Mouse (Mus musculus) embryonic facial prominence, embryonic 15.5 days (tissue): ENCODE measurements at regions not wholly inside any gene's neighbourhood (a gene's known extent, or its start where the extent isn't known, plus 50 kb on each side); places are given as distances from the start of the nearest gene placed in this dataset.
"Not testable (repeated sequence)": the region's sequence is repeated elsewhere in the genome, so short reads cannot be mapped to it uniquely, and the experiment has no call there.

Source experiments
- ATAC-seq: fragments of 200-750 bp; cut with Nextera tagmentation; 2 replicates; pipeline ENCODE4 v1.8.0; 2017; ENCODE audit warnings: low read depth, moderate TSS enrichment; ENCODE audit not compliant: insufficient number of reproducible peaks, low FRiP score, low TSS enrichment
- H3K27ac ChIP-seq: fragments of 300-500 bp; sonication (generic); replicated peaks from 2 replicates; pipeline ENCODE4 v1.5.1; 2015; ENCODE audit warnings: mild to moderate bottlenecking, inconsistent platforms
- H3K27me3 ChIP-seq: fragments of 300-500 bp; sonication (generic); 2 replicates; pipeline ENCODE4 v1.6.1; 2015; ENCODE audit warnings: inconsistent platforms
- H3K36me3 ChIP-seq: fragments of 300-500 bp; sonication (generic); 2 replicates; pipeline ENCODE4 v1.6.1; 2015; ENCODE audit warnings: mild to moderate bottlenecking, inconsistent platforms
- H3K4me1 ChIP-seq: fragments of 300-500 bp; sonication (generic); 2 replicates; pipeline ENCODE4 v1.6.1; 2015; ENCODE audit warnings: inconsistent platforms
- H3K4me2 ChIP-seq: fragments of 300-500 bp; sonication (generic); replicated peaks from 2 replicates; pipeline ENCODE4 v1.6.1; 2015; ENCODE audit warnings: mild to moderate bottlenecking, inconsistent platforms
- H3K4me3 ChIP-seq: fragments of 300-500 bp; sonication (generic); replicated peaks from 2 replicates; pipeline ENCODE4 v1.5.1; 2015; ENCODE audit warnings: mild to moderate bottlenecking, inconsistent platforms
- H3K9ac ChIP-seq: fragments of 300-500 bp; sonication (generic); 2 replicates; pipeline ENCODE4 v1.6.1; 2015; ENCODE audit warnings: inconsistent platforms
- H3K9me3 ChIP-seq: fragments of 300-500 bp; sonication (generic); replicated peaks from 2 replicates; pipeline ENCODE4 v1.6.1; 2016; ENCODE audit warnings: inconsistent platforms
- WGBS: fragments of 180-500 bp; shearing (Covaris S2); methylation state at CpG from one replicate; pipeline ENCODE4 v1.1.7; 2015; 5-methylcytosine and 5-hydroxymethylcytosine counted together

DNA sequence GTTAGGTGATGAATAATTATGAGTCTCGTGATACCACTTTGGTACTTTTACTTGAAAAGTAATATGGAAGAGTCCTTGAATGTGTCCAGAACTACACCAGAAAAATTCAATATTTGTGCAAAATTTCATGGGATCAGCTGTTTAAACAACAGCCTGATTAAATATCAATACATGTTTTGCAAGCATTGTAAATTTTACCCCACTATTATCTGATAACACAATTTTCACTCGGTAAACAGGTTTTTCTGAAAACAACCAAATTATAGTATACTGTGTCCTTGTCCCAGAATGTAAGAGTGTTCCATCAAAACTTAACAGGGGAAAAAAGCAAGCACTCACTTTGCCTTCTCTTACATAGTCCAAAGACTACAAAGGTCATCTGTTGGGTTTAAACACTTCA is 343.1 kb upstream of the Fign start:
- 83% methylated on average over 2 of the region's 2 CpGs for WGBS
- H3K27me3 ChIP-seq: no peaks in the 10 kb centered on the region

DNA sequence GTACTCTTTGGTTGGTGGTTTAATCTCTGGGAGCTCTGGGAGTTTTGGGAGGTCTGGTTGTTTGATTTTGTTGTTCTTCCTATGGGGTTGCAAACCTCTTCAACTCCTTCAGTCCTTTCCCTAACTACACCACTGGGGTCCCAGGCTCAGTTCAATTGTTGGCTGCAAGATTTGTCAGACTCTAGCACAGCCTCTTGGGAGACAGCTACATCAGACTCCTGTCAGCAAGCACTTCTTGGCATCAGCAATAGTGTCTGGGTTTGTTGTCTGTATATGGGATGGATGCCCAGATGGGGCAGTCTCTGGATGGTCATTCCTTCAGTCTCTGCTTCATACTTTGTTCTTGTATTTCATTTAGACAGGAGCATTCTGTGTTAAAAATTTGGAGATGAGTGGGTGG is 319.3 kb upstream of the Fign start:
- H3K4me2 ChIP-seq, H3K4me1 ChIP-seq, H3K4me3 ChIP-seq, H3K9me3 ChIP-seq, ATAC-seq, H3K27me3 ChIP-seq, H3K9ac ChIP-seq, H3K27ac ChIP-seq, H3K36me3 ChIP-seq: not testable (repeated sequence)

More for the DNA sequence above, 343.1 kb upstream of the Fign start:
- no peaks in the 10 kb centered on the region for H3K4me1 ChIP-seq
- ATAC-seq: no peak
- no peak overlapping the region for H3K4me2 ChIP-seq
- no peaks in the 10 kb centered on the region for H3K36me3 ChIP-seq
- H3K4me3 ChIP-seq: no peak overlapping the region
- no peak overlapping the region for H3K27ac ChIP-seq
- no peaks in the 10 kb centered on the region for H3K9me3 ChIP-seq
- H3K9ac ChIP-seq: no peak overlapping the region

DNA sequence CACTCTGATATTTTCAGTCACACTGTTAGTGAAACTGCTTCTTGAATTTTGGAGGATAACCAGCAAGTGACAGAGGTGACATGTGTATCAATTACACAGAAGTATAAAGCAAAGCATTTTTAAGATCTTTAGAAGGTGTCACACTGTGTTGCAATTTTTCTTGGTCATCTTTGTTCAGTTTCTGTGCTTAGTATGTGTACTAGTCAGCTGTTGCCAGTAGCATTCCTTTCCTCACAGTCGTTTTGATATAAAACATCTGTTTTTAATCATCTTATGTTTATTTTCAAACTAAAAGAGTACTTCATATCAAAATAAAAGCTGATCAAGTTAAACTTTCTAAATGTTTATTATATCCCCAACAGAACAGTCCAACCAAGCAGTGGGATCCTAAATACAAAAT is 316.0 kb upstream of the Fign start:
- no peak for ATAC-seq

DNA sequence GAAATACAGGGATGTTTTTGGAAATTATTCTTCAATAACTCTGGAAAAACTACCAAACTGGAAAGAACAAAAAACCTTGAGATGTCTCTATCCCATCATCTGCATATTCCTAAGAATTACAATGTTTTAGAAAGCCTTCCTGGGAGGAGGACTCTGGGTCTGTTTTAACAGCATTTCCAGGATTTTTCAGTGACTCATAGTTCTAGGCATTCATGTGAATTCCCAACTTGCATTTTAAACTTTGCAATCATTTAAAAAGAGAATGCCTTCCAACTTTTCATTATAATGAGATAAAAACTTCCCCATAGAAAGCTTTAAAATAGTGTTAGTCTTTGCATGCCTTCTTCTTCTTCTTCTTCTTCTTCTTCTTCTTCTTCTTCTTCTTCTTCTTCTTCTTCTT is 315.4 kb upstream of the Fign start:
- Histone ChIP-seq H3K27me3 (no peaks in the 10 kb centered on the region), H3K4me3 (no peak overlapping the region), H3K4me1 (no peaks in the 10 kb centered on the region), H3K36me3 (no peaks in the 10 kb centered on the region), H3K4me2 (no peak overlapping the region), H3K9me3 (no peaks in the 10 kb centered on the region), H3K9ac (no peak overlapping the region), H3K27ac (no peak overlapping the region)
- ATAC-seq: no peak

More for the DNA sequence above, 316.0 kb upstream of the Fign start:
- Histone ChIP-seq H3K9me3 (no peaks in the 10 kb centered on the region), H3K27ac (no peak overlapping the region), H3K4me1 (no peaks in the 10 kb centered on the region), H3K4me3 (no peak overlapping the region), H3K9ac (no peak overlapping the region), H3K27me3 (no peaks in the 10 kb centered on the region), H3K4me2 (no peak overlapping the region), H3K36me3 (no peaks in the 10 kb centered on the region)
- WGBS: 23% methylated on average over 1 of the region's 1 CpGs

DNA sequence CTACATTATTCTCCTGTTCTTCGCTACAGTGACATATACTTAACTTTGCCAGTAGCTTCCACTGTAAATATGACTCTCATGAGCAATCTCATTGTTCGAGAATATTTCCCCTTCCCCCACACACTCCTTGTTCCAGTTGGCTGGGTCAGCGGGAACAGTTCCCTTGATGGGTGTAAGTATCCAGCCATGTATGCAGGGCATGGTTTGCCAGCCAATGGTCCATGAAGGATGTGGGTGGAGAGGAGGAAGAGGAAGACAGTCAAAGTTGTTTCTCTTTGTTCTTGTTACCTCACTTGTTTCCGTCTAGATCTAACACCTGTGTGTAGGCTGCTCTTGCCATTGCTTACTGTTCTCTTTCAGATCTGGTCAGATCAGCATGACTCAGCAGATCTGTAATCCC is 298.1 kb upstream of the Fign start:
- Histone ChIP-seq H3K9me3 (no peaks in the 10 kb centered on the region), H3K27me3 (no peaks in the 10 kb centered on the region), H3K4me3 (no peak overlapping the region), H3K9ac (no peak overlapping the region), H3K4me1 (peaks cover 6% of the 10 kb centered on the region; the same call in 1 of the 2 replicates), H3K27ac (no peak overlapping the region), H3K36me3 (no peaks in the 10 kb centered on the region), H3K4me2 (no peak overlapping the region)
- ATAC-seq: no peak
- 76% methylated on average over 4 of the region's 4 CpGs for WGBS

DNA sequence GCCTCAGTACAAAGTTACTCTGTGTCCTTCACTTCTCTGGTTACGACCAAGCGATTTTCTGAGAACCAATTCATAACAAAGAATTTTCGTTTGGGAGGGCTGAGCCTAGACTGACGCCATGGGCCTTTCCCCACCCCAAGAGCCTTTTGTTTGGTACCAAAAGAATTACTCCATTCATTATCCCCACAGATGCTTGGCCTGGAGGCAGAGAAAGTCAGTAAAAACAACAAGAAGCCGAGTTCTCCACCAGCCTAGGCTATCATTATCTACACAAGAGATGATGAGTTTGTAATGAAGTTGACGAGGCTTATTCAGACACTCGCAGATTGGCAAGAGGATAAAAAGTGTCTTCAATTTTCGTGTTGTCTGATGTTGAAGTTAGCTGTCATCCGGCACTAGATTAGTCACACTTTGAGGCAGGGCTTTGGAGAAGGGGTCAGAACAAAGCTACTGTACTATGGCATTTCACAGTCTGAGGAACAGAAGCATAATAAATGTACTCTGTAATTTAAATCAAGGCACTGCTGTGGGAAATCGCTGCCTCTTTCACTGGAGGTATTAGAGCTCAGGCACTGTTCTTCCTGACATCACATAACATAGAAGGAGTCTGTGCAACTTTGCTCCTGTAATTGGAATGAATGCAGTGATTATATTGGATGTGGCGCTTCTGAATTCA is 296.9 kb upstream of the Fign start:
- Histone ChIP-seq H3K4me2 (no peak overlapping the region), H3K27ac (no peak overlapping the region), H3K4me1 (peaks cover 6% of the 10 kb centered on the region; the same call in 1 of the 2 replicates), H3K4me3 (no peak overlapping the region), H3K27me3 (no peaks in the 10 kb centered on the region), H3K9me3 (no peaks in the 10 kb centered on the region), H3K36me3 (no peaks in the 10 kb centered on the region), H3K9ac (no peak overlapping the region)
- WGBS: 16% methylated on average over 11 of the region's 11 CpGs
- ATAC-seq: no peak; the same call in 1 of the 2 replicates

DNA sequence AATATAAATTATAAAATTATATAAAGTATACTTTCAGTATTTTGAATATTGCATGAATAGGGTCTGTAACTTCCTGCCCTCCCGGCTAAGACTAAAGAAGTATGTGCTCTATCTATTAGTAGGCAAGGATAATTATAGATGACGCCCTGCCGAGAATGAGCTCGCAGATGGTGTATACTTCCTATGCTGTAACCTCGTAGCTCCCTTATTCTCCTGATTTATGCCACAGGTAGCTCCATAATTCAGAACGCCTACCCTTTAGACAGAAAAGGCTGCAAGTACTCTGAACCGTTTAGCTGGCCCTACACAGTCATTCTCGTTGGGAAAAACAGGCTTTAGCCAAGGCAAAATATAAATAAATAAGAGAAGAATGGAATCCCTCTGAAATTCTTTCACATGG is 296.4 kb upstream of the Fign start:
- no peaks in the 10 kb centered on the region for H3K9me3 ChIP-seq
- no peak overlapping the region for H3K9ac ChIP-seq
- H3K4me3 ChIP-seq: no peak overlapping the region
- peaks cover 6% of the 10 kb centered on the region; the same call in 1 of the 2 replicates for H3K4me1 ChIP-seq
- H3K36me3 ChIP-seq: no peaks in the 10 kb centered on the region
- H3K4me2 ChIP-seq: no peak overlapping the region
- WGBS: 34% methylated on average over 8 of the region's 8 CpGs
- H3K27me3 ChIP-seq: no peaks in the 10 kb centered on the region
- no peak overlapping the region for H3K27ac ChIP-seq
- ATAC-seq: no peak

DNA sequence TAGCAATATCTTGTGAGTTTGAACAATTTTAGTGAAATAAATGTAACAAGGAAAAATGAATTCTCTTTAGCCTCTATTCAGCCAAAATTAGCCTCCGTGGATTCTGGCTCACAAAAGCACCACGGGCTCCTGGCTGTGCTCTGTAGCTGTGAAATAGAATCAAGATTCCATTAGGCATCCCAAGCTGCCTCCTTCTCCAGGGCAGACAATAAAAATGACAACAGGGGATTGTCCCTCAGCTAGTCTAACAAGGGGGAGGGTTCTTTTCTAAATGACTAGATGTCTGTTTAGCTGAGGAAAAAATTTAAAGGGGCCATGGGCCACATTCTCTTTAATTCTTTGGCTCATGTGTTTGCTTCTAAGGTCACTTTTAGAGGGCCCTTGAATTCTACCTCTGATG is 272.0 kb upstream of the Fign start:
- no peaks in the 10 kb centered on the region for H3K27me3 ChIP-seq
- no peak overlapping the region for H3K9ac ChIP-seq
- no peak overlapping the region for H3K27ac ChIP-seq
- 27% methylated on average over 2 of the region's 2 CpGs for WGBS
- H3K36me3 ChIP-seq: no peaks in the 10 kb centered on the region
- H3K9me3 ChIP-seq: no peaks in the 10 kb centered on the region
- H3K4me3 ChIP-seq: no peak overlapping the region
- H3K4me1 ChIP-seq: no peaks in the 10 kb centered on the region
- no peak overlapping the region for H3K4me2 ChIP-seq
- ATAC-seq: no peak

DNA sequence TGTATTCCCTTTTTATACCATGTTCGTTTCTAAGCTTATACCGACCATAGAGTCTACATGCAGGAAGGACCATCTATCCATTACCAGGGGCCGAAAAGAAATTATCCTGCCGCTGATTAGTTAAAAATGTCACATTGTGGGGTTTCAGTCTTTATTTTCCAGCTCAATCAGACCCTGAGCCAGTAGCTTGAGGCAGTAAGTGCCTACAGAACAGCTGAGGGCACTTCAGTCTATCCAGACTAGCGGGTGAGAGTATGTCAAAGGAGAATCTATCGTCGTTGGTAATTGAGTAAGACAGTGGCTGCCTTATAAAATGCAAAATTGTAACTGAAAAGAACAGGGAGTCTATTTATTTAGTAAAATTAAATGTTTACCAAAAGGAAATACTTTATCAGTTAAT is 269.4 kb upstream of the Fign start:
- no peaks in the 10 kb centered on the region for H3K4me1 ChIP-seq
- ATAC-seq: no peak
- H3K27ac ChIP-seq: no peak overlapping the region
- 78% methylated on average over 7 of the region's 7 CpGs for WGBS
- H3K36me3 ChIP-seq: no peaks in the 10 kb centered on the region
- no peak overlapping the region for H3K4me3 ChIP-seq
- no peak overlapping the region for H3K9ac ChIP-seq
- H3K9me3 ChIP-seq: no peaks in the 10 kb centered on the region
- no peaks in the 10 kb centered on the region for H3K27me3 ChIP-seq
- no peak overlapping the region for H3K4me2 ChIP-seq

DNA sequence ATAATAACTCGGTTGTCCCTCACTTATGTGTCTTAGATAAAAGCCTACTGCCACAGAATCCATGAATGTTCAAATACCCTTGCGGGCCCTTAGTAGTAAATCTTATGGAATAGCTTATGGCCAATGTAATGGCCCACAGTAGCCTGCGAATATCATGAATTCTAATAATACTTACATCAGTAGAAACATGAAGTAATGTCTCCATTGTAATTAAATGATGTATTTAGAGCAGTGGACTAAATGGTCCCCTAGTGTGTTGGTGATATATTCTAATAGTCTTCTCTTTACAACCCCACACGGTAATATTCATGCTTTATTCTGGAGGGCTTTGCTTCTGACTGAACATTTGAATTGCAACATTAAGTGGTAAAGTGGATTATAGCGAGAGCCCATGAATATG is 268.7 kb upstream of the Fign start:
- WGBS: 89% methylated on average over 5 of the region's 5 CpGs
- ATAC-seq: no peak

DNA sequence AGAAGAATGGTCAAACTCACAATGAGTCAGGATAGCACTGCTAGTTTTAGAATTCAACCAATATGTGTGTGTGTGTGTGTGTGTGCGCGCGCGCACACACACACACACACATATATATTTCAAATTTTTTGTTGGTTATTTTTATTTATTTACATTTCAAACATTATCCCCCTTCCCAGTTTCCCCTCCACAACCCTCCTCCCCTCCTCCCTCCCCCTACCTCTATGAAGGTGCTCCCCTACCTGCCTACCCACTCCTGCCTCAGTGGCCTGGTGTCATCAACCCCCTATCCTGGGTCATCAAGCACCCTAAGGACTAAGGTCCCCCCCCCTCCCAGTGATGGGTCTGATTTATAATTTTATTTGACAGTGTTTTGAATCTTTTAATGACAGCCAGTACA is 258.4 kb upstream of the Fign start:
- H3K36me3 ChIP-seq: no peaks in the 10 kb centered on the region
- no peaks in the 10 kb centered on the region for H3K27me3 ChIP-seq
- H3K9me3 ChIP-seq: no peaks in the 10 kb centered on the region
- no peak for ATAC-seq
- 94% methylated on average over 4 of the region's 4 CpGs for WGBS
- H3K4me1 ChIP-seq: no peaks in the 10 kb centered on the region
- no peak overlapping the region for H3K4me2 ChIP-seq
- no peak overlapping the region for H3K9ac ChIP-seq
- no peak overlapping the region for H3K27ac ChIP-seq
- no peak overlapping the region for H3K4me3 ChIP-seq

More for the DNA sequence above, 268.7 kb upstream of the Fign start:
- Histone ChIP-seq H3K4me2 (no peak overlapping the region), H3K27ac (no peak overlapping the region), H3K36me3 (no peaks in the 10 kb centered on the region), H3K9ac (no peak overlapping the region), H3K4me3 (no peak overlapping the region), H3K9me3 (no peaks in the 10 kb centered on the region), H3K4me1 (no peaks in the 10 kb centered on the region), H3K27me3 (no peaks in the 10 kb centered on the region)

DNA sequence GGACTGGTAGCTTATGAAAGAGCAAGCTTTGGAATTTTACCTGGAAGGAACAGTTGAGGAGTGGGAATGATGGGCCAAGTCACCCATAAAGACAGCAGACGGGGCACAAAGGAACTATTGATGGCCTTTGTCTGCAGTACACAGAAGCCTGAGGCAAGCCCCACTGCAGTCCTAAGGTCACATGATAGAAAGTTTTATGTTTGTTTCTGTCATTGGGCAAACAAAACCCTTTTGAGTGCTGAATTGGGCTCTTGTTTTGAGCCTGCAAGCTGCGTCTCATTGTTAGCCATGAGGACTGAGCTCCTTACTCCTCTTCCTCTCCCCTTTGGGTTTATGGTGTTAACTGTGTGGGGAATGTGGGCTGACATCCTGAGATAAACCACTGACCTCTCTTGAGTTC is 227.7 kb upstream of the Fign start:
- Histone ChIP-seq H3K27me3 (no peaks in the 10 kb centered on the region), H3K36me3 (no peaks in the 10 kb centered on the region), H3K9me3 (no peaks in the 10 kb centered on the region), H3K27ac (no peak overlapping the region), H3K4me2 (no peak overlapping the region), H3K4me1 (no peaks in the 10 kb centered on the region), H3K9ac (no peak overlapping the region), H3K4me3 (no peak overlapping the region)
- WGBS: 46% methylated on average over 2 of the region's 2 CpGs
- ATAC-seq: no peak
